8 mouse cellular contexts compared by ENCODE assay signal in the genomic region with DNA sequence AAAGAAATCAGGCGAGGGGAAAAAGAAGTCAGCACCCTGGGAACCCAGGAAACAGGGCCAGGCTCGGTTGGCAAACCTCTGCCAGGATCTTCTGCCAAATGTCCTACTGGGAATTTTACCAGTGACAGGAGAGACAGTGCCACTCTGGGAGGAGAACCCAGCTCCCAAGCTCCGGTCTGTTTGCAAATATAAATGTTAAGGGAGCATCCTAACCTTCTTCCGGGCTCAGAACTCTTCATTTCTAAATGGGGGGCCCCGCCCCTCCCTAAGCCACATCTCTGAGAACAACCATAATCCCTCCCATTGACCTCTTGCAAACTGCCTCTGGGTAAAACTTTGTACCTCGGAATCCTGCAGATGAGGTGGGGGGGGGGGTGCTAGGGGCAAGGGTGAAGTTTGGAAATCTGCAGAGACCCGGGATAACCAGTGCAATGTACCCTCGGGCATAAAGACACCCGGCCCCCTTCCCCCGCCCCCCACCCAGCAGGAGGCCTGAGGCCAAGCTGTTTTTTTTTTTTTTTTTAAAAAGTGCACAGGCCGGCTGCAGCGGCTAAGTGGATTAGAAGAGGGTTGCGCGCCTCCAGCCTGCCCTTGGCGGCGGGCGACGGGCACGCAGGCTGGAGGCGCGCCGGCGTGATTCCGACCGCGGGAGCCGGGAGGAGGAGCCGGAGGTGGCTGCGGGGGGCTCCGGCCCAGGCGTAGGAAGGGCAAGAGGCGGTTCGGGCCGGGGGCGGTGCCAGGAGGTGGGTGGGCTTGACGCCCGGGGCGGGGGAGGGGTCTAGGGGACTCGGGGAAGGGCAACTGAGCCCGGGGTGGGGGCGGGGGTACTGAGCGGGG. TPM values are rescaled to one million over a fixed set of nuclear protein-coding genes. Genes with fewer than 3 reads are reported as not detected.
DNase-seq lines count a peak whose midpoint lies in the region; ATAC-seq and TF ChIP-seq lines count a peak whose summit lies in the region.

No protein-coding gene starts in this region.

- no peaks in the 10 kb centered on the region; the same call in 1 of the 2 replicates for H3K4me1 ChIP-seq in cortical plate, adult 2 months (ENCODE audit: control insufficient read depth, insufficient read depth, low read length)

- H3K27ac ChIP-seq in cortical plate, adult 2 months (ENCODE audit: insufficient read depth, low read length): no peak overlapping the region

- no peak for TF ChIP-seq POLR2A in cortical plate, adult 2 months (IDR thresholded peaks at IDR 0.05; ENCODE audit: extremely low read depth, insufficient read depth, low read length)

- 0 out of 2 replicates have a peak, but pooled peaks have one; percentile 6 for TF ChIP-seq CTCF in cortical plate, adult 2 months (IDR thresholded peaks at IDR 0.05; ENCODE audit: extremely low read depth, insufficient read depth, low read length)

- ATAC-seq in activated CD4-positive, CD25-positive, alpha-beta regulatory T cell, adult 4 months: peak; percentile 33
- ATAC-seq in inflammation-experienced regulatory T-cells, adult 6 months: peak; percentile 53
- ATAC-seq in megakaryocyte-erythroid progenitor cell, adult 5-6 weeks (replicated peaks; ENCODE audit: low FRiP score, low TSS enrichment, poor library complexity, severe bottlenecking): peak; percentile 31; the same call in 1 of the 2 replicates

- peak; percentile 84 for DNase-seq in gastrocnemius, postnatal 10 days
- peak; percentile 66 to 78 for DNase-seq in left cerebral cortex, postnatal 36 days (ENCODE audit: low spot score in 2 of 2)
- peak; percentile 77 for DNase-seq in right cerebral cortex, postnatal 14 days
- peak; percentile 80 to 82 for DNase-seq in urinary bladder, postnatal 4 days (ENCODE audit: low spot score in 2 of 2)

- H3K4me3 ChIP-seq in cortical plate, adult 2 months (ENCODE audit: insufficient read depth, low read length): peak overlapping the region; percentile 90

- intact Hi-C loops in left cerebral cortex, postnatal 36 days (cut with DNase I): loop anchor here (2.0 to 5.0 kb wide), 4 partner anchors 34 to 507 kb away; partner anchors contain the start of genes Ppp2ca and Vdac1

RNA-seq across cellular contexts. Expression of gene Jade2, which starts 2.3 kb away (rescaled TPM):
- polyA plus RNA-seq in activated CD4-positive, CD25-positive, alpha-beta regulatory T cell, adult 4 months (2017; shearing (Covaris generic)): 10 to 100 TPM; 13.5 to 17.6 TPM
- 24.2 and 24.5 TPM in 2 replicates for polyA plus RNA-seq in cortical plate, adult 2 months (2012; rRNA removed)
- 1 to 10 TPM; 2.3 to 2.6 TPM for total RNA-seq in gastrocnemius, postnatal 10 days (2021)
- polyA plus RNA-seq in inflammation-experienced regulatory T-cells, adult 6 months (2017; shearing (Covaris generic)): 10 to 100 TPM; 14.1 to 21.5 (median 20.1) TPM
- 10 to 100 TPM; 34.0 to 39.7 TPM for total RNA-seq in left cerebral cortex, postnatal 36 days (2021)
- 11.1 and 12.1 TPM in 2 replicates for total RNA-seq in megakaryocyte-erythroid progenitor cell, adult 5-6 weeks (2014; fragmentation: Nextera tagmentation)
- 7.1 and 8.9 TPM in 2 replicates for total RNA-seq in megakaryocyte-erythroid progenitor cell, adult 5-6 weeks (2017)
